Mouse (Mus musculus) ES-CJ7 (cell line): ENCODE measurements around the gene Rdh13.
"Not testable (repeated sequence)": the region's sequence is repeated elsewhere in the genome, so short reads cannot be mapped to it uniquely, and the experiment has no call there.

Source experiments
- DNase-seq: peaks from one replicate; pipeline ENCODE4 v3.0.0; 2011; ENCODE audit warnings: low read depth, low spot score

The Rdh13 gene

GRCm38 (mm10) chr7:4432026-4432425 lies 13.4 kb downstream of the Rdh13 start:
- DNase-seq = no peak

GRCm38 (mm10) chr7:4431548-4431947 lies 13.9 kb downstream of the Rdh13 start:
- DNase-seq = peak; percentile 85

DNA sequence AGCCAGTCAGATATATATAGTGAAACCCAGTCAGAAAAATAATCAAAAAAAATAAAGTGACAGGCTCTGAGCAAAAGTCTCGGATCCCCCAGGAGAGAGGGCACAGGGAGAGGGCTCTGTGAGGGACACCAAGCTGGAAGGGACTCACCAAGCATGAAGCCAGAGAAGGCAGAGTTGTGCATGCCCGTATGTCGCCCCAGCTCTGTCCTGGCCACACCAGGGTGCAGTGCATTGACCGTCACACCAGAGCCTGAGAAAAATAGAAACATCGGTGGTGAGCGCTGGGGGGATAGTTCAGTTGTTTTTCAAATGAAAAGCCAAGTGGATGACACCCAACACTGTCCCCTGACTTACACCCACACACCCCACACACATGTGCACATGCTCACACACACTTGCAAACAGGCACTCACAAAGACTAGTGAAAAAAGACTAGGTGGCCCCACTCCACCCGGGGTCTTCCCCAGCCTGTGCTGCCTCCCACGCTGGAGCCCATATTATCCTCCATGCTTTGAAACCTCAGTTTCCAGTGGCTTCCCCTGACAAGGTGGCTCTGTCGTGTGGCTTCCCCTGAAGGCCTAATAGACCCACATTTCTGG lies 15.1 kb downstream of the Rdh13 start:
- DNase-seq = no peak

DNA sequence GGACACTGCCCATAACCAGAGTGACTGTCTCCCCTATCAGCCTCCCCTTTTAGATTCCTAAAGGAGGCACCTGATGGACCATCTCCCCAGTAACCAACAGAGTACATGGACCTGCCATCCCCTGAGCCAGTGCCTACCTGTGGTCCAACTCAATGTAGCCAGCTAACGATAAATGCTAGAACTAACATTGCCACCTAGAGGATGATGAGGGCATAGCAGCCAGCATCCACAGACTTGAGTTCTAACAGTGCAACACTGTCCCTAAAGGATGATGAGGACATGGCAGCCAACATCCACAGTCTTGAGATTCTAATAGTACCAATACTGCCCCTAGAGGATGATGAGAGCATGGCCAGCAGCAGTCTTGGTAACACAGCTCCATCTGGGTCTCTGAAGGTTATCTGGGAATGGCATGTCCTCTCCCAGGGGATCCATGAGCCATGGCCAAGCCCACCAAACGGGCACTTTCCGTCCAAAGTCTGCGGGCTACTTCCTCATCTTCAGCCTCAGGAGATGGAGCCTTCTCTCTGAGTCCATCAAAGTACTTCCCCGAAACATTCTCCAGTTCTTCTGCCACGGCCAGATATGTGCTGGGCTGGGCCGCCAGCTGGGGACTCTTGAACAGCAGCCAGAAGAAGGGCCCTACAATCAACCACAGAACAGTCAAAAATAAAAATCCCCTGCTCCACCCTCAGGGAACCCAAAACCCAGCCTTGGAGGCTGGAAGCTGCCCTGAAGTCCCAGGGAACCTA lies 18.1 kb downstream of the Rdh13 start:
- DNase-seq = peak; percentile 97

GRCm38 (mm10) chr7:4420230-4420629 lies 25.2 kb downstream of the Rdh13 start:
- no peak for DNase-seq

- no peak for DNase-seq
Observed at GRCm38 (mm10) chr7:4419681-4420080, 25.8 kb downstream of the Rdh13 start.

DNA sequence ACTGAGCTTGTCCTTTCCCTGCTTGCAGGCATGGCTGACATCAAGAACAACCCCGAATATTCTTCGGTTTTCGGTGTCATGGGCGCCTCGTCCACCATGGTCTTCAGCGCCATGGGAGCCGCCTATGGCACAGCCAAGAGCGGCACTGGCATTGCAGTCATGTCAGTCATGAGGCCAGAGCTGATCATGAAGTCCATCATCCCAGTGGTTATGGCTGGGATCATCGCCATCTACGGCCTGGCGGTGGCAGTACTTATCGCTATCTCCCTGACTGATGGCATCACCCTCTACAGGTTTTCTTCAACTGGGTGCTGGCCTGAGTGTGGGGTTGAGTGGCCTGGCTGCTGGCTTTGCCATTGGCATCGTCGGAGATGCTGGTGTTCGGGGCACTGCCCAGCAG lies 33.0 kb downstream of the Rdh13 start:
- not testable (repeated sequence) for DNase-seq

DNA sequence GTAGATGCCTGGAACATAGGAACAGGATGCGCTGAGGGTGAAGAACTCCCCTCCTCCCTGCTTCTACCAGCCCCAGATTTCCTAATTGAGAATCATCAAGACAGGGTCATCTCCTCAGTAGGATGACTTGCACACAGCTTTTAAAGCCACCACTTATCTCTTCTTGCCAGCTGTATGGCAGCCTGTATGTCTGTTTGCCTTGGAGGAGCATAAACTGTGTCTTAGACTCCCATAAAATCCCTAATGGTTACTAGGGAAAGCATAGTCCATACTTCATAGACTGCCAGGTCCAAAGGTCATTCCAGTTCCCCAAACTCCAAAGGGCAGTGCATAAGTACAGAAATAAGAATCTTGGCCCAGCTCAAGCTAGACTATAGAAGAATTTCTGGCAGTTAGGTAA lies 47.7 kb downstream of the Rdh13 start, which contains the start of gene Gp6:
Gp6 (minus strand) TSS at position 15 of the 400 bp plus-strand sequence.
- no peak for DNase-seq
